Mouse (Mus musculus) forebrain, embryonic 11.5 days (tissue): Measurements from ENCODE around the gene Vmn1r78. TPM values are rescaled to one million over a fixed set of nuclear protein-coding genes. Genes with fewer than 3 reads are reported as not detected.
"Not testable (repeated sequence)": the region's sequence is repeated elsewhere in the genome, so short reads cannot be mapped to it uniquely, and the experiment has no call there.

ENCODE experiments used
- ATAC-seq: fragments of 200-750 bp; cut with Nextera tagmentation; replicated peaks from 2 replicates; pipeline ENCODE4 v1.8.0; 2017; ENCODE audit warnings: moderate TSS enrichment; ENCODE audit not compliant: low FRiP score
- DNase-seq: peaks from one replicate; pipeline ENCODE4 v3.0.0-alpha.2; 2017; ENCODE audit warnings: low spot score
- H3K27ac ChIP-seq: fragments of 300-500 bp; sonication (generic); 2 replicates; pipeline ENCODE4 v1.5.1; 2014; ENCODE audit warnings: low read depth, low read length
- H3K27me3 ChIP-seq: fragments of 300-500 bp; sonication (generic); 2 replicates; pipeline ENCODE4 v1.6.1; 2014; ENCODE audit warnings: mild to moderate bottlenecking, low read length, mixed read lengths; ENCODE audit not compliant: control insufficient read depth, insufficient read depth
- H3K36me3 ChIP-seq: fragments of 300-500 bp; sonication (generic); 2 replicates; pipeline ENCODE4 v1.6.1; 2014; ENCODE audit warnings: mild to moderate bottlenecking, low read length, moderate library complexity, mixed read lengths; ENCODE audit not compliant: control insufficient read depth, insufficient read depth
- H3K4me1 ChIP-seq: fragments of 300-500 bp; sonication (generic); replicated peaks from 2 replicates; pipeline ENCODE4 v1.6.1; 2014; ENCODE audit warnings: low read length, mixed read lengths; ENCODE audit not compliant: control insufficient read depth, insufficient read depth
- H3K4me2 ChIP-seq: fragments of 300-500 bp; sonication (generic); 2 replicates; pipeline ENCODE4 v1.6.1; 2014; ENCODE audit warnings: low read depth, mild to moderate bottlenecking, low read length, moderate library complexity, mixed read lengths; ENCODE audit not compliant: severe bottlenecking
- H3K4me3 ChIP-seq: fragments of 300-500 bp; sonication (generic); 2 replicates; pipeline ENCODE4 v1.5.1; 2014; ENCODE audit warnings: low read depth, low read length
- H3K9ac ChIP-seq: fragments of 300-500 bp; sonication (generic); 2 replicates; pipeline ENCODE4 v1.6.1; 2014; ENCODE audit warnings: low read length
- H3K9me3 ChIP-seq: fragments of 300-500 bp; sonication (generic); 2 replicates; pipeline ENCODE4 v1.6.1; 2016; ENCODE audit warnings: low read length, mixed read lengths; ENCODE audit not compliant: control insufficient read depth
- WGBS: fragments of 180-500 bp; shearing (Covaris S2); extraction: QIAGEN DNeasy Blood & Tissue Kit; methylation state at CpG from one replicate; pipeline ENCODE4 v1.1.7; 2014; 5-methylcytosine and 5-hydroxymethylcytosine counted together
- polyA plus RNA-seq: library from polyadenylated mRNA; unstranded; fragments of >200 nt; fragmentation: Nextera tagmentation; extraction: Ambion mirVana; gene quantifications from 2 replicates; pipeline ENCODE4 v1.2.1, GENCODE M21; 2014

Gene Vmn1r78
- polyA plus RNA-seq, result not detected in 2 replicates

GRCm38 (mm10) chr7:12149957-12150356 lies at the start of gene Vmn1r78:
Vmn1r78 (plus strand) TSS chr7:12150257.
- Histone ChIP-seq H3K27me3 (no peaks in the 10 kb centered on the region), H3K4me3 (no peak within 1 kb of the TSS), H3K4me2 (no peak within 1 kb of the TSS), H3K9me3 (no peaks in the 10 kb centered on the region; the same call in 1 of the 2 replicates), H3K36me3 (no peaks in the 10 kb centered on the region), H3K27ac (no peak within 1 kb of the TSS), H3K9ac (no peak within 1 kb of the TSS), H3K4me1 (no peaks in the 10 kb centered on the region)
- no peak for DNase-seq
- no peak for ATAC-seq
- 72% methylated on average over 2 of the region's 2 CpGs for WGBS

GRCm38 (mm10) chr7:12156463-12156862 lies 6.4 kb downstream of the Vmn1r78 start:
- not testable (repeated sequence) for H3K9ac ChIP-seq, ATAC-seq, H3K9me3 ChIP-seq, H3K27ac ChIP-seq, H3K36me3 ChIP-seq, H3K4me2 ChIP-seq, H3K27me3 ChIP-seq, H3K4me3 ChIP-seq, H3K4me1 ChIP-seq, DNase-seq
- WGBS, result 75% methylated on average over 1 of the region's 1 CpGs

- not testable (repeated sequence) for ATAC-seq, DNase-seq, H3K4me2 ChIP-seq, H3K27me3 ChIP-seq, H3K4me3 ChIP-seq, H3K4me1 ChIP-seq, H3K9ac ChIP-seq, H3K27ac ChIP-seq, H3K36me3 ChIP-seq, H3K9me3 ChIP-seq
Observed at GRCm38 (mm10) chr7:12170979-12171378, 20.9 kb downstream of the Vmn1r78 start, which contains the start of gene Vmn1r79. Vmn1r79 (plus strand) TSS chr7:12171279.

GRCm38 (mm10) chr7:12172926-12173325 lies 22.9 kb downstream of the Vmn1r78 start:
- ATAC-seq, H3K4me3 ChIP-seq, H3K27me3 ChIP-seq, H3K4me2 ChIP-seq, H3K9me3 ChIP-seq, H3K36me3 ChIP-seq, H3K9ac ChIP-seq, H3K27ac ChIP-seq, DNase-seq, H3K4me1 ChIP-seq: not testable (repeated sequence)
- 61% methylated on average over 2 of the region's 2 CpGs for WGBS

GRCm38 (mm10) chr7:12188986-12189385 lies 38.9 kb downstream of the Vmn1r78 start, which contains the start of gene Vmn1r80:
Vmn1r80 (plus strand) TSS chr7:12189286.
- Histone ChIP-seq H3K27ac (no peak within 1 kb of the TSS), H3K9me3 (no peaks in the 10 kb centered on the region; the same call in 1 of the 2 replicates), H3K4me3 (no peak within 1 kb of the TSS), H3K36me3 (no peaks in the 10 kb centered on the region), H3K4me2 (no peak within 1 kb of the TSS), H3K27me3 (no peaks in the 10 kb centered on the region), H3K4me1 (no peaks in the 10 kb centered on the region), H3K9ac (no peak within 1 kb of the TSS)
- WGBS, result 89% methylated on average over 1 of the region's 1 CpGs
- no peak for ATAC-seq
- no peak for DNase-seq

GRCm38 (mm10) chr7:12204141-12204540 lies 54.1 kb downstream of the Vmn1r78 start:
- H3K36me3 ChIP-seq, result no peaks in the 10 kb centered on the region
- no peaks in the 10 kb centered on the region for H3K9me3 ChIP-seq
- ATAC-seq (no peak), DNase-seq (no peak)
- H3K9ac ChIP-seq, result no peak overlapping the region
- H3K4me3 ChIP-seq, result no peak overlapping the region
- H3K4me2 ChIP-seq, result no peak overlapping the region
- no peaks in the 10 kb centered on the region for H3K4me1 ChIP-seq
- no peak overlapping the region for H3K27ac ChIP-seq
- 56% methylated on average over 2 of the region's 2 CpGs for WGBS
- H3K27me3 ChIP-seq, result no peaks in the 10 kb centered on the region

Other genes starting within 250 kb of the Vmn1r78 start
- not detected in 2 replicates for gene Vmn1r76, start 212.0 kb upstream of the Vmn1r78 start, polyA plus RNA-seq
- not detected in 2 replicates for gene Vmn1r77, start 113.5 kb upstream of the Vmn1r78 start, polyA plus RNA-seq
- not detected in 2 replicates for gene Vmn1r79, start 21.0 kb downstream of the Vmn1r78 start, polyA plus RNA-seq
- not detected in 2 replicates for gene Vmn1r80, start 39.0 kb downstream of the Vmn1r78 start, polyA plus RNA-seq
- gene Vmn1r81, start 118.0 kb downstream of the Vmn1r78 start, polyA plus RNA-seq, result not detected in 2 replicates
- gene Vmn1r82, start 150.2 kb downstream of the Vmn1r78 start, polyA plus RNA-seq, result not detected in 2 replicates
- gene Vmn1r83, start 179.2 kb downstream of the Vmn1r78 start, polyA plus RNA-seq, result not detected in 2 replicates
- gene Vmn1r84, start 219.0 kb downstream of the Vmn1r78 start, polyA plus RNA-seq, result not detected in 2 replicates